Mouse (Mus musculus): ENCODE data around the gene Cyp1b1. TPM values are rescaled to one million over a fixed set of nuclear protein-coding genes. Genes with fewer than 3 reads are reported as not detected.

Gene Cyp1b1
- total and polyA plus RNA-seq, 3 experiments = not detected

GRCm38 (mm10) chr17:79713643-79714367 is 1.1 kb downstream of the Cyp1b1 start:
- no peak overlapping the region for H3K9ac ChIP-seq (ENCODE audit: control insufficient read depth, low read depth, low read length, poor library complexity, severe bottlenecking)
- H3K4me3 ChIP-seq (ENCODE audit: control insufficient read depth in 1 of 2, insufficient read depth in 1 of 2, low read depth in 2 of 2, low read length in 2 of 2) = no peak overlapping the region
- H3K4me1 ChIP-seq (ENCODE audit: control insufficient read depth in 1 of 2, insufficient read depth in 2 of 2, low read length in 2 of 2) = no peaks in the 10 kb centered on the region
- H3K36me3 ChIP-seq (ENCODE audit: control insufficient read depth in 1 of 2, insufficient read depth in 2 of 2, low read length in 2 of 2) = no peaks in the 10 kb centered on the region
- no peak overlapping the region for H3K27ac ChIP-seq (ENCODE audit: control insufficient read depth, low read depth, low read length)
- H3K9me3 ChIP-seq (replicated peaks; ENCODE audit: insufficient read depth, low read length) = no peaks in the 10 kb centered on the region
- DNase-seq (ENCODE audit: low read depth, low spot score) = no peak
- no peak for TF ChIP-seq E2F4 (IDR thresholded peaks at IDR 0.05; ENCODE audit: borderline replicate concordance, low read depth, low read length)
- TF ChIP-seq EP300 (IDR thresholded peaks at IDR 0.05; ENCODE audit: low read depth in 1 of 2, low read length in 2 of 2) = no peak
- TF ChIP-seq ZC3H11A (IDR thresholded peaks at IDR 0.05; ENCODE audit: low read depth, low read length) = no peak
- H3K79me2 ChIP-seq (ENCODE audit: control insufficient read depth, insufficient read depth, low read length, poor library complexity) = no peaks in the 10 kb centered on the region
- H3K27me3 ChIP-seq (ENCODE audit: control insufficient read depth in 1 of 2, insufficient read depth in 2 of 2, low read length in 2 of 2) = peaks cover 0 to 2% of the 10 kb centered on the region in 2 experiments; a peak in 1 of 4 replicates

GRCm38 (mm10) chr17:79713276-79713642 is 1.6 kb downstream of the Cyp1b1 start:
- DNase-seq (ENCODE audit: low read depth, low spot score) = no peak
- Histone ChIP-seq H3K4me1 (ENCODE audit: control insufficient read depth in 1 of 2, insufficient read depth in 2 of 2, low read length in 2 of 2) (no peaks in the 10 kb centered on the region), H3K79me2 (ENCODE audit: control insufficient read depth, insufficient read depth, low read length, poor library complexity) (no peaks in the 10 kb centered on the region), H3K4me3 (ENCODE audit: control insufficient read depth in 1 of 2, insufficient read depth in 1 of 2, low read depth in 2 of 2, low read length in 2 of 2) (no peak overlapping the region), H3K27ac (ENCODE audit: control insufficient read depth, low read depth, low read length) (no peak overlapping the region), H3K9me3 (replicated peaks; ENCODE audit: insufficient read depth, low read length) (no peaks in the 10 kb centered on the region), H3K27me3 (ENCODE audit: control insufficient read depth in 1 of 2, insufficient read depth in 2 of 2, low read length in 2 of 2) (peaks cover 0 to 4% of the 10 kb centered on the region in 2 experiments; a peak in 2 of 4 replicates), H3K36me3 (ENCODE audit: control insufficient read depth in 1 of 2, insufficient read depth in 2 of 2, low read length in 2 of 2) (no peaks in the 10 kb centered on the region), H3K9ac (ENCODE audit: control insufficient read depth, low read depth, low read length, poor library complexity, severe bottlenecking) (no peak overlapping the region)
- TF ChIP-seq MAX (IDR thresholded peaks at IDR 0.05; ENCODE audit: low read length) (no peak), MXI1 (IDR thresholded peaks at IDR 0.05; ENCODE audit: low read depth, low read length) (no peak), MAFK (IDR thresholded peaks at IDR 0.05; ENCODE audit: borderline replicate concordance, low read depth, low read length) (no peak), UBTF (IDR thresholded peaks at IDR 0.05; ENCODE audit: borderline replicate concordance, insufficient read depth, low read depth, low read length) (no peak), NRF1 (IDR thresholded peaks at IDR 0.05; ENCODE audit: insufficient read depth, low read depth, low read length, poor library complexity, severe bottlenecking) (no peak), SIN3A (IDR thresholded peaks at IDR 0.05; ENCODE audit: low read length) (no peak), MYC (IDR thresholded peaks at IDR 0.05; ENCODE audit: low read depth, low read length) (no peak), HCFC1 (IDR thresholded peaks at IDR 0.05; ENCODE audit: low read depth, low read length) (no peak), CTCF (IDR thresholded peaks at IDR 0.05 in 2 of 3, conservative IDR thresholded peaks at IDR 0.05 in 1 of 3; ENCODE audit: control insufficient read depth in 1 of 3, insufficient read depth in 1 of 3, low read depth in 2 of 3, low read length in 3 of 3, poor library complexity in 1 of 3, severe bottlenecking in 1 of 3) (no peak), TBP (IDR thresholded peaks at IDR 0.05; ENCODE audit: low read depth, low read length) (no peak)

- Histone ChIP-seq H3K4me1 (ENCODE audit: control insufficient read depth in 1 of 2, insufficient read depth in 2 of 2, low read length in 2 of 2) (no peaks in the 10 kb centered on the region), H3K4me3 (ENCODE audit: control insufficient read depth in 1 of 2, insufficient read depth in 1 of 2, low read depth in 2 of 2, low read length in 2 of 2) (no peak overlapping the region), H3K79me2 (ENCODE audit: control insufficient read depth, insufficient read depth, low read length, poor library complexity) (no peaks in the 10 kb centered on the region), H3K27ac (ENCODE audit: control insufficient read depth, low read depth, low read length) (no peak overlapping the region), H3K9ac (ENCODE audit: control insufficient read depth, low read depth, low read length, poor library complexity, severe bottlenecking) (no peak overlapping the region), H3K36me3 (ENCODE audit: control insufficient read depth in 1 of 2, insufficient read depth in 2 of 2, low read length in 2 of 2) (no peaks in the 10 kb centered on the region), H3K9me3 (replicated peaks; ENCODE audit: insufficient read depth, low read length) (no peaks in the 10 kb centered on the region), H3K27me3 (ENCODE audit: control insufficient read depth in 1 of 2, insufficient read depth in 2 of 2, low read length in 2 of 2) (peaks cover 0 to 5% of the 10 kb centered on the region in 2 experiments; a peak in 2 of 4 replicates)
- no peak for DNase-seq (ENCODE audit: low read depth, low spot score)
- TF ChIP-seq POLR2A (IDR thresholded peaks at IDR 0.05; ENCODE audit: control insufficient read depth in 1 of 2, insufficient read depth in 1 of 2, low read depth in 1 of 2, low read length in 2 of 2, poor library complexity in 1 of 2) = no peak
- TF ChIP-seq ELF1 (IDR thresholded peaks at IDR 0.05; ENCODE audit: low read depth, low read length) = no peak
- TF ChIP-seq CHD2 (IDR thresholded peaks at IDR 0.05; ENCODE audit: low read length) = no peak
- no peak for TF ChIP-seq GABPA (IDR thresholded peaks at IDR 0.05; ENCODE audit: low read depth, low read length)
- no peak for TF ChIP-seq MEF2A (IDR thresholded peaks at IDR 0.05; ENCODE audit: extremely low read depth, insufficient replicate concordance, low read depth, low read length, poor library complexity, severe bottlenecking)
- TF ChIP-seq ETS1 (IDR thresholded peaks at IDR 0.05; ENCODE audit: low read depth, low read length) = no peak
- no peak for TF ChIP-seq NRF1 (IDR thresholded peaks at IDR 0.05; ENCODE audit: insufficient read depth, low read depth, low read length, poor library complexity, severe bottlenecking)
Observed at GRCm38 (mm10) chr17:79712536-79712935, 2.3 kb downstream of the Cyp1b1 start.
